Mouse (Mus musculus) C2C12 (cell line): ENCODE data around the gene Pla2g2f.

Experiments
- CEBPB ChIP-seq: IDR thresholded peaks from one replicate; pipeline ENCODE4 v1.6.1; 2011; ENCODE audit warnings: low read depth, mild to moderate bottlenecking, control low read depth, moderate library complexity
- CTCF ChIP-seq: IDR thresholded peaks from one replicate; pipeline ENCODE4 v1.5.1; 2011; ENCODE audit not compliant: control insufficient read depth, insufficient read depth, insufficient read length
- MAX ChIP-seq: IDR thresholded peaks from one replicate; pipeline ENCODE4 v1.6.1; 2011; ENCODE audit warnings: mild to moderate bottlenecking, control low read depth
- MYOG ChIP-seq: IDR thresholded peaks from one replicate; pipeline ENCODE4 v1.6.1; 2011; ENCODE audit not compliant: control insufficient read depth, insufficient read length; ENCODE audit errors: extremely low read depth
- USF1 ChIP-seq: IDR thresholded peaks from one replicate; pipeline ENCODE4 v1.6.1; 2011; ENCODE audit warnings: low read depth, mild to moderate bottlenecking, control low read depth, moderate library complexity

DNA sequence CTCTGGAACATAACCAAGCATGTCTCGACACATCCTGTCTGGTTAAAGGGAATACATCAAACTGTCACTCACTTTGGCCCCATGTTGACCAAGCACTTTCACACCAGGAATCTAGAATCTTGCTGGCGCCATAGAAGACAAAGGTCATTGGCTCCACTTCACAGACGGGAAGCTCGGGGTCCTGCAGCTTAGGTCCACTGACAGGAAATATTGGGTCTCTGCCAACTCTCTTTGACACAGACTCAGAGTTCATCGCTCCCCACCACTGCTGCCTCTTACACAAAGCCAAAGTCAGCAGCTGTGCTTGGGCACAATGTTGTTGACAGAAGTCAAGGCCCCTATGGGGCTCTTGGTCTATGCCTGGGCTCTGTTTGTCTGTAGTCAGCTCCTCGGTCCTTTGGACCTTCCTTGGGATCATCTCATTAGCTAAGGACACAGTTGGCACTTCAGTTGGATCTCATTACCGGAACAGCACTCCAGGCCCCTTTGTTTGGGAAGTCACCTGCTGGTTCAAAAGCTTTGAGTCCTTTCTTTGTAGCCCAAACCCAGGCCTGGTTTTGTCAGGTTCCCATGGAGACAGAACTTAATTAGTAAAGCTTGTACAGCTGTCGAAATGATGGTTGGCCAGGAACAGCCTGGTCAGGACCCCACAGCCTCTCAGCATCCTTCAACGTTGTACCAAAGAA lies 28.3 kb downstream of the Pla2g2f start:
- TF ChIP-seq CTCF = no peak
- TF ChIP-seq CEBPB = no peak
- no peak for TF ChIP-seq USF1
- TF ChIP-seq MYOG = no peak
- no peak for TF ChIP-seq MAX
